Mouse (Mus musculus): ENCODE data around the gene Defb41. TPM values are rescaled to one million over a fixed set of nuclear protein-coding genes. Genes with fewer than 3 reads are reported as not detected.

The Defb41 gene
- not detected in 2 replicates for polyA plus RNA-seq (2012; rRNA removed)

DNA sequence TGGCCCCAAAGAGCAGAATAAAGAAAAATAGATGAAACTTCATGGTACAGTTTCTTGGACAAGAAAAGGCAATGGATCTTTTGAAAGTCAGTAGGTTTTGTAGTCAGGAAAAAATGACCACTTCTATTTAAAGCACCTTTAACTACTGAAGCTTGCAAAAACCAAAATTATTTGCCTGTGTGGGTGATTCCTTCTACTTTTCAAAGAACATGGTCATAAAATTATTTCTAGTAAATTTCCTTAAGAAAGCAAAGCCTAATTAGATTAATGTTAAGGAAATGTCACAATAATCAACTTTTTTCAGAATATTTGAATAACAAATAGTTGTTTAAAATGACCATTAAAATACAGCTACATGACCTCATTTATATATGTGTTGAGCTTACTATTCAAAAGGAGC is at the start of gene Defb41:
TSS of gene Defb41 (minus strand) at position 101 of the 400 bp plus-strand sequence.

DNA sequence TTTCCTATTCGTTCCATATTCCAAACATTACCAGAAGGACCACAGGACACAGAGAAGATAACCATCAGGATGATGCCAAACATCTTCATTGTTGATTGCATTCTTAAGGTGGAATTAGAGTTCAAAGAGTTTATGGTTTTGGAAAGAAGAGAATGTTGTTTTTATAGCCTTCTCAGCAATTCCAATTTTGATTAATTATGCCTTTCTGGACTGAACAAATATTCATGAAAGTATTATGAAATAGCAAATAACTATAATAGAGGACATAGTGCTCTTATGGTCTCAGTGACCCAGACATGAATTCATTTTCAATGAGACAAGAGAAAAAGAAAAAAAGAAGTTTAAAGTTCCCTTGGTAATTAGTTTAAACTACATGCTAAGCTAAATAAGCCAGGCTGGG is 27.6 kb downstream of the Defb41 start, which contains the start of gene Defb18:
TSS of gene Defb18 (minus strand) at position 101 of the 400 bp plus-strand sequence.

Other genes with a start within 250 kb of the Defb41 start
- gene Crisp4, start 119.2 kb downstream of the Defb41 start, polyA plus RNA-seq (2012; rRNA removed), result not detected in 2 replicates
- gene Defb18, start 27.7 kb downstream of the Defb41 start, polyA plus RNA-seq (2012; rRNA removed), result not detected in 2 replicates